Mouse (Mus musculus): ENCODE data around the gene Serpinb8.

Serpinb8 gene

GRCm38 (mm10) chr1:107589691-107590470, at the start of gene Serpinb8:
Gene Serpinb8, plus strand, starts transcription at chr1:107590006.
- DNase-seq (ENCODE audit: low spot score), result no peak

- DNase-seq (ENCODE audit: low spot score), result no peak
These were observed 30.3 kb upstream of the Serpinb8 start for GRCm38 (mm10) chr1:107559494-107559893.

DNA sequence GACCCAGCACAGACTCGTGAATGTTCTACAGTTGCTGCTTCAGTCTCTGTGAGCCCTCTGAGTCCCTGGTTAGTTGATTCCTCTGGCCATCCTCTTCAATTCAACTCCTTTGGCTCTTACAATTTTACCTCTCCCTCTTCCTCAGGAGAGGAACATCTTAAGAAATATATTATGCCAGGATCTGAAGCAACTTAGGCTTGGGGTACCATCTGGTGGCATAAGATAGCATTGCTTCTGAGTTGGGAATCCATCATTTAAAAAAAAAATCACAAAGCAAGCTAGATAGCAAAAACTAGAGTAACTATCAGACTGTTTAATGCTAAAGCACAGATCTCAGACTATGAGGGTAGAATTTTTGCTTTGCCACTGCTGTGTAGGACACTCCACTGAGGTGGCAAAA, 27.7 kb upstream of the Serpinb8 start:
- no peak for DNase-seq (ENCODE audit: low spot score)

DNA sequence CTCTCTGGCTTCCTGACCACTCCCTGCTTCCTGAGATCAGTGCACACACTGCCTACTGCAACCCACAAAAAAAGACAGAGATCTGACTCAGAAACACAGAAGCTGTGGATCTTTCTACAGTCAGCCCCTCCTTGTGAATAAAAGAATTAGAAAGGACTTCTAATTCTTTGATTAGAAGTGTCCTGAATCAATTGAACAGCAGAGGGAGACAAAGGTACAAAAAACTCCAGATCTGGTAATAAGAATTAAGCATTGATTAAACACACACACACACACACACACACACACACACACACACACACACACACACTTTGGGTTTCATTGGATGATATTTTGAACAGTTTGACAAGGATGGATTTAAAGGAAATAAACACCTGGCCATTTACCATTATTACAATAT, 24.2 kb upstream of the Serpinb8 start:
- no peak for DNase-seq (ENCODE audit: low spot score)

DNA sequence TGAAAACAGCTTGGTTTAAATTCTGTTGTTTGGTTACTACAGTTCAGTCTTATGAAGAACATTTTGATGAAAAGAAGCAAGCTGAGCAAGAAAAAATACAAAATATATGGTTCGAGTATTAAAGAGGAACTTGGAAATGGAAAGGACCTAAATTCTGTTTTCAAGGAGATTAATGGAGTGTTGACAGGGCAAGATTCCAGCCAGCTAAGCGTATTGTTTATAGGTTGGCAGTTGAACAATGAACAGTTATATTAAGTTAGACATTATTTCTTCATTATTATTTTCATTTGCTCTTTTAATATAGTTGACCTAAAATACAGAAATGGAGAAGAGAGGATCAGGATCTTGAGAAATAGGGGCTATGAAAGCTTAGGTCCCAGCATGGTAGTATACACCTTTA, 13.7 kb upstream of the Serpinb8 start:
- DNase-seq (ENCODE audit: low spot score), result no peak

DNA sequence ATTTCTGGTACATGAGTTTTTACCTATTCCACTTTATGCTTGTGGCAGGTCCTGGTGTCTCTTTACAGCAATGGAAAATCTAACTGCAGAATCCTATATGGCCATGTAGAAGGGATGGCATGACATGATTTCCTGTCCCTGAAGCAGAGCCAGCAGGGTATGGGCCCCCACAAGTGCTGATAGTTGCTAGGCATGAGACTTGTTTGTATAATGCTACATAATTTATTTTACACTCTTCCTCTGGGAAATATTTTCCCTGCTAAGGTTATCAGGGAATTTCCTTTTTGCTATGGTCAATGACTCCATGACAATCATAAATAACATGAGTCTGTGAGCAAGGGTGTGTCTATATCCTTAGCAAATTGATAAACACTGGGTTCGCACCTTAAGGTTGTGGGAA, 12.3 kb upstream of the Serpinb8 start:
- DNase-seq (ENCODE audit: low spot score), result no peak

DNA sequence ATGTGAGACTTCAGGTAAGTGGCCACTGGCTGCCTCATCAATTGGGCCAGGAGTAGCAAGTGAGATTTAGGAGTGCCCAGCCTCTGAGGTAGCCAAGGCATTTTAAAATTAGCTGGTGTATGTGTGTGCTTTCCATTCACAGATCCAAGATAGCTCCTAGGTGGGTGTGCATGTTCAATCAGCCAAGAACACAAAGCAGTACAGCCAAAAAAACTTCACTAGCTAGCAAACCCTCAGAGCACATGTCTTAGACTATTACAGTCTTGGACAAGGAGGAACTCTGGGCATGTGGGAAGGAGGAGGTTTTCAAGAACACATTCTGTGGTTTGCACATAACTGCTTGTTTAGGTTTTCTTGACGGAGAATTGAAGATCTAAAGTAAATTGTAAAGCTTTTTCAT, 8.6 kb upstream of the Serpinb8 start:
- no peak for DNase-seq (ENCODE audit: low spot score)

DNA sequence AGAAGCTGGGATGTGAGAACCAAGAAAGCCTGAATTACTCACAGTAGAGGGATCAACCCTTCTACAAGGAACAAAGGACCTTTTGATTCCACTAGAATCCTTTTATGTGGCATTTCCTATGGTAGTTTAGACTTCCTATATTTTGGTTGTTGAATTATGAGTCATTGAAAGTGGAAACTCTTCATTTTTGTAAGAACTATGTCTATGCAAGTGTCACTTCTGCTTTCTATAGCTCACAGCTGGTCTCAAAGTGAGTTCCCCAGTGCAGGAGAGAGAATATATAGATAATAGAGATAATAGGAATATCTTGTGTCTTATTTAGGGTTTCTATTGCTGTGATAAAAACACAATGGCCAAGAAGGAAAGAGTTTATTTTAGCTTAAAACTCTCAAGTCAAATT, 6.9 kb upstream of the Serpinb8 start:
- DNase-seq (ENCODE audit: low spot score), result no peak

- DNase-seq (ENCODE audit: low spot score), result no peak
These were observed 5.8 kb upstream of the Serpinb8 start for GRCm38 (mm10) chr1:107583958-107584376.

DNA sequence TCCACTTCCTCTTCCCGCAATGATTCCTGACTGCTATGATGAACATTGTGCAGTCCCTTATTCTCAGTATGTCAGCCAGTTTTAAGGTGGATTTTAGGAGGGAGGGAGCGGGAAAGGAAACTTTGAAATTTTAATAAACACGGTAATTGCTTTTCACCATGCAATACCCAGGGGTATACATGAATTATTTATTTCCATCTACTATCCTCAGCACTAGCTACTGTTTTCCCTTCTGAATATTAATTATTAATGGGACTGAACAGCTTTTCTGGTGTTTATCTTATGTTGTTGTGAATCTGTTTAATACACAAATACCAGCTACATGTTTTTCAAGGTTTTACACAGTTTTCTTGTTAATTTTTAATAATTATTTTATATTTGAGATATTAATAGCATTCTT, 4.9 kb upstream of the Serpinb8 start:
- no peak for DNase-seq (ENCODE audit: low spot score)

DNA sequence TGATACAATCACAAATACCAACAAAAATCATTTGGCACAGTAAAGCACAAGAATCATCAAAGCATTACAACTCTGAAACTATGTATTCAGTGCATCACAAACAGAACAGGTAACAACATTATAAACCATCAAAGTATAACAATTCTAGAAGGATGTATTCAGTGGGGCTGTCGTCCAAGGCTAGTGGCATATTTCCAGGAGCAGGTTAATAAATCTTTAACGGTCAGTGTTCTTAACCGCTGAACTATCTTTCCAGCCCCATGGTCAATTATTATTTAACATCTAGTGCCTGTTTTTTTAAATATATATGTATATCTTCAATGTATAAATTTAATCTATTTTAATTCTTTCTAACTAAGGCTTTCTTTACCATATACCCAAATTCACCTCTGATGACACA, 3.6 kb upstream of the Serpinb8 start:
- no peak for DNase-seq (ENCODE audit: low spot score)

DNA sequence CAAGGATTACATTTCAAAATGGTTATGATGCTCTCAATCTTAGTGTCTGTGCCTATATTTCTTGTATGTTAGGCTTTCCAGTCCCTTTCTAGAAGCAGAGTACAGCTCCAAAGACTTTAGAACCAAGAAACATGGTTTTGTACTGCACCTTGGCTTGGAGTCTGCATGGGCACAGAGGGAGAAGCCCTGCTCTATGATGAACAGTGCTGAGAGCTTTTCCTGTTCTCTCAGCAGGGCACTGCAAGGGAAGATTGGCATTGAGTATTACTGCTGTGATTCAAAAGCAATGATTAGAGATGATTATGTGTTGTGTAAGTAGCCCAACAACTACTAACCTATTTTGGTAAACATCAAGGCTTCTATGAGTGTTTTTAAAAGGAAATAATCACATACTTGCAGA, 1.6 kb upstream of the Serpinb8 start:
- DNase-seq (ENCODE audit: low spot score), result no peak

DNA sequence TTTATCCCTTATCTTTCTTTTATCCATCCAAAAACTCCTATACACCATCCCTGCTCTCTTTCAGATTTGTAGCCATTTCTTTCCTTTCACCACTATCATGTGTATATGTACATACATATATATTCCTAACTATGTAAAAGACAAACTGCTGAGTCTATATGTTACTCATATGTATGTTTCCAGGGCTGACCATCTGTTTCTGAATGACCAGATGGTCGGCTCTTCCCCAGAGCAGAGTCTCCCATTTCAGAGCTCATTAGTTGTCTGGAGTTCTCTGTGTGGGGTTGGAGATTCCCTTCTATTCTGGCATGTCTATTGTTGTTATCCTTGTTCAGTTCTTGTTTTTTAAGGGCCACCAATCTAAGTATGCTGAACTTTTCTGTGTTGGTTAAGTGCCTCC, 1.2 kb upstream of the Serpinb8 start:
- DNase-seq (ENCODE audit: low spot score), result no peak

DNA sequence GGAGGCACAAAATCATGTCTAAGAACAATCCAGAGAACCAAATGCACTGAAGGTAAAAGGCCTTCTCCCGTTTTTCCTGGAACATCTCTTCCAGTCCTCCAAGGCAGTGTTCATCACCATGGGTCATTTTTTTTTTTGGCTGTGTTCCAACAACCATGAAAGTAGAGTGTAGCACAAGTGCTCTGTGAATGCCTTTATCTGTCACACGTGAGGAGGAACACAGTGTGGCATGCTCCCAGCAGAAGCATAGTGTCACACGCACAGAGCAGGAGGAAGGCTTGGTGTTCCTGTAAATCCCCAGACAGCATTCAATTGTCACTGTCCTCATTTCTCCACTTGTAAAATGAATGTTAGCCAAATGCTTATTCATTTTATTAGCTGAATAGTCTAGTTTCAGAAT, 2.8 kb downstream of the Serpinb8 start:
- no peak for DNase-seq (ENCODE audit: low spot score)

GRCm38 (mm10) chr1:107593469-107593868, 3.7 kb downstream of the Serpinb8 start:
- DNase-seq (ENCODE audit: low spot score), result no peak

DNA sequence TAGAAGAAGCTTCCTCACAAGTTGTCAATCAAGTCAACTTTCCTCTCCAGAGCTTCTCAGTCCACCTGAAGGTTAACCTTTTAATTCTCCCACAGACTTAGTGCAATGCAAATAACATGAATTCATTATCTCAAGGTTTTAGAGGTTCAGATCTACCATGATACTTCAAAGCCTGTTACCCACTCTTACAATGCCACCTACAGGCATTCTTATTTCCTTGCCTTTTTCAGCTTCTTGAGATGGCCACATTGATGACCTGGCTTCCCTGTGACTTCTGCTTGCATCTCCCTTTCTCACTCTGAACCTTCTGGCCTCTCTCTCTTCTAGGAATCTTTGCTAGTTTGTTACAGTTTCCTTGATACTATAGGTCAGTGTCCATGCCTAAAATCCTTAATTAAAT, 7.1 kb downstream of the Serpinb8 start:
- DNase-seq (ENCODE audit: low spot score), result no peak

- DNase-seq (ENCODE audit: low spot score), result no peak
These were observed 8.7 kb downstream of the Serpinb8 start for GRCm38 (mm10) chr1:107598476-107598875.

DNA sequence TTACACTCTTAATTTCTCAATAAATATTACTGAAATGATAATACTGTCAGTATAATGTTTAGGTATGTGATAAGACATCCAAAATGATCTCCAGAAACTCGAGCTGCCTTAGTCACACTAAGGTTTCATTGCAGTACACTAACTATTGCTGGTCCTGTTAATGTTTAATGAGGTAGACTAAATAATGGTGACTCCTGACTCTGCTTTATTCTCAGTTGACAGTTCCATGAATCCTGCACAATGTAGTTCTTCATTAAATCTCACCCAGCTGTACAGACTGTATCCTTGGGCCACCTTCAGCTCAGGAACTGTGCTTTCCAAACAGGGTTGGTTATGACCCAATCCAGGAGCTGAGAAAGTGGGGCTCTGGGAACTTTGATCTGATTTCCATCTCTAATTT, 19.1 kb downstream of the Serpinb8 start:
- DNase-seq (ENCODE audit: low spot score), result no peak

DNA sequence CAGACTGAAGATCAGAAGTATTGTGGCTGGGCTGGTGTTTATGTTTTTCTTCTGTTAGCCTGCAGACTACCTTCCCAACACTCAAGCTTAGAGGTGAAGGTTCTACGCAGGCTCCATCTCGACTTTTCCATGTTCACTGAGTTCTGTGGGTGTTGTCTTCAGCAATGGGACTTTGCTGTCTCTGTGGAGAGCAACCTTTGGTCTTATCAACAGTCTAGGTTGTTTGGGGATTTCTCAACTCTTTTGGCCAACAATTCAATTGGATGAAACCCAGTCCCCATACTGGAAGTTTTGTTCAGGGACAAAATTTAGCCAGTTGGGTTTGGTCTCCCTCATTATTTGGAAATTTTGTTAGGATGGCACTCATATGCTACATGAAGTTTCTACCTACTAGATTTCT, 24.3 kb downstream of the Serpinb8 start:
- no peak for DNase-seq (ENCODE audit: low spot score)

GRCm38 (mm10) chr1:107622017-107622416, 32.2 kb downstream of the Serpinb8 start:
- DNase-seq (ENCODE audit: low spot score), result no peak

GRCm38 (mm10) chr1:107635936-107636335, 46.1 kb downstream of the Serpinb8 start:
- DNase-seq (ENCODE audit: low spot score), result no peak

DNA sequence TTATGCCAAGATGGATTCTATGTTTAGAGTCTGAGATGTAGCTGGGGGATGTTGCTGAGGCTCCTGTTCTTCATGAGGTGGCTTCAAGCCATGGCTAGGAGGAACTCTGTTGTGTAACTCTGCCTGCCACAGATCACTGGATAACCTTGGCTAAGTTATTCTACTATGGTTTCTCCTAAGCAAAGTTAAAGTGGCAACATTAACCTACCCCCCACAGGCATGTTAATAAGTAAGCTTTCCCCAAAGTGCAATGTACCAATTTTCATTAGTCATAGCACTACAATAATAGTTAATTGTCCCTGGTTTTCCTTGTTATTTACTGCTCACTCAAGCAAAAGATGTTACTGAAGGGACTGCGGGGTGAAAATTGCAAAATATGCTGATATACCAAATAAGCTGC, 48.2 kb downstream of the Serpinb8 start:
- no peak for DNase-seq (ENCODE audit: low spot score)

- DNase-seq (ENCODE audit: low spot score), result no peak
These were observed 48.7 kb downstream of the Serpinb8 start for GRCm38 (mm10) chr1:107638459-107638858.

DNA sequence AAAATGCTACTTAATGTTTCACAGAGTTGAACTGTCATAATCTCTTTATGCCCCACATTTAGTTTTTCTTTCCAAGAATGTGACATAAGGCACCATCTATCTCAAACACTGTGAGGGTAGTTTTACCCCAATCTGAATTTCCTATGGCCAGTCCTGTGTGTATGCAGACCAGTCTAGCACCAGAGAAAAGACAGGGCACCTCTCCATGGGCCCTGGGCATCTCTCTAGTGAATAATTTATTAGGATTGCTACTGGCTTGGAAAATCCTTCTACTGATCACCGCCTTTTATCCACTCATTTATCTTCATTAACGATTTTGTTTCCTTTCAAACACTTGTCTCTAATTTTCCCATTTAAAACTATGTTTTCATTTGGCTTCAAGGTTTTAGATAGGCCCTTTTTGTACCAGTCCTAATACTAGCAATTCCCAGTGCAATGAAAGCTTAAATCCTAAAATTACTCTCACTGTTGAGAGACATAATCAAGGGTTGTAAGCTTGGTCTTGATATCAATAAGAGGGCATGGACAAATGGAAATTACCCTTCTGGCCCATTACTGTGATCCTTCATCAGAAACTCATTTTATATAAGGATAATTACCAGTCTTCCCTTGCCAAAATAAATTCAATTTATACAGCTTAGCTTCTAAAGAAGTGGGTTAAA, 52.8 kb downstream of the Serpinb8 start:
- DNase-seq (ENCODE audit: low spot score), result no peak
